Mouse (Mus musculus): ENCODE data around the gene Csrnp1. TPM values are rescaled to one million over a fixed set of nuclear protein-coding genes. Genes with fewer than 3 reads are reported as not detected.
"Not testable (repeated sequence)": the region's sequence is repeated elsewhere in the genome, so short reads cannot be mapped to it uniquely, and the experiment has no call there.

Csrnp1 gene
- total and polyA plus RNA-seq, 3 experiments, result 21.1 to 28.7 (median 21.6) TPM

DNA sequence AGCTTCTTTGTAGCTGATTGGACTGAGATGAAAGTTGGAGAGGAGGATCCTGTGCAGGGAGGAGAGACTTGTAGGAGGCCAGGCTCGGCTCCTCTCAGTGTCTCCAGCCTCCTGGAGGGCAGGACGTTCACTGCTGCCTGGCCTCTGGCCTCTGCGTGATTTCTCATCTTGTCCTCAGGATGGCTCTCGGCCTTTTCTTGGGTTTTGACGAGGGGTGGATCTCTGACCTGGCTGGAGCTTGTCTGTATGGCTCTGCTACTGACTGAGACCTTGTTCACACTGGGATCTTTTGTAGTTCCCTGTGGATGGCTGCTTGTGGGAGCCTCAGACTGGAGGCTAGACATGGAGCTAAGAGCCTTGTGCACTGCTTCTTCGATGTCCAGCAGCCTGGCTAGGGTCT is 30.4 kb upstream of the Csrnp1 start:
- H3K27me3 ChIP-seq (ENCODE audit: control insufficient read depth, insufficient read depth, low read length), result no peaks in the 10 kb centered on the region
- H3K4me1 ChIP-seq (ENCODE audit: control insufficient read depth, insufficient read depth, low read length), result peaks cover 3% of the 10 kb centered on the region
- no peak overlapping the region for H3K4me3 ChIP-seq
- H3K36me3 ChIP-seq (ENCODE audit: control insufficient read depth, insufficient read depth, low read length), result peaks cover 4% of the 10 kb centered on the region; the same call in 1 of the 2 replicates
- H3K79me2 ChIP-seq (replicated peaks; ENCODE audit: control insufficient read depth, insufficient read depth, low read length), result no peaks in the 10 kb centered on the region
- H3K9ac ChIP-seq (ENCODE audit: low read depth, low read length), result no peak overlapping the region
- intact Hi-C loops (cut with DNase I), result no loop called here
- TF ChIP-seq CTCF (IDR thresholded peaks at IDR 0.05) (no peak), POLR2A (IDR thresholded peaks at IDR 0.05; ENCODE audit: insufficient read depth, low read depth, low read length) (no peak), EP300 (IDR thresholded peaks at IDR 0.05; ENCODE audit: insufficient read depth, low read depth, low read length) (no peak)
- peak overlapping the region; percentile 47 for H3K27ac ChIP-seq
- DNase-seq, result no peak
- 48% methylated on average over 6 of the region's 6 CpGs for WGBS

GRCm38 (mm10) chr9:120013251-120013820 is 28.9 kb upstream of the Csrnp1 start:
- Histone ChIP-seq H3K4me3 (no peak overlapping the region), H3K27me3 (ENCODE audit: control insufficient read depth, insufficient read depth, low read length) (no peaks in the 10 kb centered on the region), H3K79me2 (replicated peaks; ENCODE audit: control insufficient read depth, insufficient read depth, low read length) (no peaks in the 10 kb centered on the region), H3K36me3 (ENCODE audit: control insufficient read depth, insufficient read depth, low read length) (peaks cover 4% of the 10 kb centered on the region; the same call in 1 of the 2 replicates), H3K9ac (ENCODE audit: low read depth, low read length) (no peak overlapping the region), H3K27ac (peak overlapping the region; percentile 63), H3K4me1 (ENCODE audit: control insufficient read depth, insufficient read depth, low read length) (peaks cover 3% of the 10 kb centered on the region)
- no peak for DNase-seq
- intact Hi-C loops (cut with DNase I), result loop anchor here (2.0 kb wide), 1 partner anchor 51 kb away; no protein-coding TSS in a partner anchor
- TF ChIP-seq CTCF (IDR thresholded peaks at IDR 0.05), result no peak
- no peak for TF ChIP-seq POLR2A (IDR thresholded peaks at IDR 0.05; ENCODE audit: insufficient read depth, low read depth, low read length)
- no peak for TF ChIP-seq EP300 (IDR thresholded peaks at IDR 0.05; ENCODE audit: insufficient read depth, low read depth, low read length)
- WGBS, result 53% methylated on average over 11 of the region's 11 CpGs

- H3K79me2 ChIP-seq (replicated peaks; ENCODE audit: control insufficient read depth, insufficient read depth, low read length), result no peaks in the 10 kb centered on the region
- no peaks in the 10 kb centered on the region for H3K27me3 ChIP-seq (ENCODE audit: control insufficient read depth, insufficient read depth, low read length)
- 58% methylated on average over 5 of the region's 5 CpGs for WGBS
- TF ChIP-seq EP300 (IDR thresholded peaks at IDR 0.05; ENCODE audit: insufficient read depth, low read depth, low read length), result no peak
- TF ChIP-seq CTCF (IDR thresholded peaks at IDR 0.05), result no peak
- 0 out of 2 replicates have a peak, but pooled peaks have one; percentile 13 for TF ChIP-seq POLR2A (IDR thresholded peaks at IDR 0.05; ENCODE audit: insufficient read depth, low read depth, low read length)
- no peak overlapping the region for H3K9ac ChIP-seq (ENCODE audit: low read depth, low read length)
- intact Hi-C loops (cut with DNase I), result loop anchor here (2.0 kb wide), 1 partner anchor 50 kb away; no protein-coding TSS in a partner anchor
- peaks cover 3% of the 10 kb centered on the region for H3K4me1 ChIP-seq (ENCODE audit: control insufficient read depth, insufficient read depth, low read length)
- peak overlapping the region; percentile 63 for H3K27ac ChIP-seq
- peaks cover 4% of the 10 kb centered on the region; the same call in 1 of the 2 replicates for H3K36me3 ChIP-seq (ENCODE audit: control insufficient read depth, insufficient read depth, low read length)
- DNase-seq, result peak in 1 of 2 experiments; percentile 30
- no peak overlapping the region for H3K4me3 ChIP-seq
These were observed 28.3 kb upstream of the Csrnp1 start for GRCm38 (mm10) chr9:120012781-120013180.

DNA sequence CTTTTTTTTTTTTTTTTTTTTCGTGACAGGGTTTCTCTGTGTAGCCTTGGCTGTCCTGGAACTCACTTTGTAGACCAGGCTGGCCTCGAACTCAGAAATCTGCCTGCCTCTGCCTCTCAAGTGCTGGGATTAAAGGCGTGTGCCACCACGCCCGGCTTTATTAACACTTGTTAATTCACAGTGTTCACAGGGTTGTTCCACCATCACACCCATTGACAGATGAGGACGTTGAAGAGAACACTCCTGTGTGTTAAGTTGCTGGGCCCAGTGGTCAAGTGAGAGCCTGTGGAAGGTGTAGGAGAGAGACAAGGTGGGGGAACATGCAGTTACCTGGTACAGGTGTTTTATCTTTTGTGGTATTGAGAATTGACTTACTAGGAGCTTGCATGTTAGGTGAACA is 27.7 kb upstream of the Csrnp1 start:
- WGBS, result 61% methylated on average over 6 of the region's 6 CpGs
- peak overlapping the region; percentile 63 for H3K27ac ChIP-seq
- not testable (repeated sequence) for H3K27me3 ChIP-seq (ENCODE audit: control insufficient read depth, insufficient read depth, low read length); H3K4me3 ChIP-seq; DNase-seq; H3K36me3 ChIP-seq (ENCODE audit: control insufficient read depth, insufficient read depth, low read length); H3K79me2 ChIP-seq (replicated peaks; ENCODE audit: control insufficient read depth, insufficient read depth, low read length); H3K4me1 ChIP-seq (ENCODE audit: control insufficient read depth, insufficient read depth, low read length); H3K9ac ChIP-seq (ENCODE audit: low read depth, low read length)
- intact Hi-C loops (cut with DNase I), result loop anchor here (2.0 kb wide), 1 partner anchor 49 kb away; no protein-coding TSS in a partner anchor

- DNase-seq, result peak; percentile 69 to 80
- peak; percentile 81 for TF ChIP-seq CTCF (IDR thresholded peaks at IDR 0.05)
- no peak for TF ChIP-seq POLR2A (IDR thresholded peaks at IDR 0.05; ENCODE audit: insufficient read depth, low read depth, low read length)
- peak; percentile 52; the same call in 1 of the 2 replicates for TF ChIP-seq EP300 (IDR thresholded peaks at IDR 0.05; ENCODE audit: insufficient read depth, low read depth, low read length)
- Histone ChIP-seq H3K36me3 (ENCODE audit: control insufficient read depth, insufficient read depth, low read length) (peaks cover 4% of the 10 kb centered on the region; the same call in 1 of the 2 replicates), H3K4me3 (peak overlapping the region; percentile 54), H3K9ac (ENCODE audit: low read depth, low read length) (peak overlapping the region; percentile 39; the same call in 1 of the 2 replicates), H3K4me1 (ENCODE audit: control insufficient read depth, insufficient read depth, low read length) (peaks cover 3% of the 10 kb centered on the region), H3K27ac (peak overlapping the region; percentile 82), H3K27me3 (ENCODE audit: control insufficient read depth, insufficient read depth, low read length) (no peaks in the 10 kb centered on the region), H3K79me2 (replicated peaks; ENCODE audit: control insufficient read depth, insufficient read depth, low read length) (no peaks in the 10 kb centered on the region)
- WGBS, result under 1% methylated on average over 10 of the region's 10 CpGs
- intact Hi-C loops (cut with DNase I), result loop anchor here (1.0 kb wide), 1 partner anchor 30 kb away; no protein-coding TSS in a partner anchor
These were observed 27.1 kb upstream of the Csrnp1 start for GRCm38 (mm10) chr9:120011533-120011932.
